Mouse (Mus musculus): ENCODE measurements at regions not wholly inside any gene's neighbourhood (a gene's known extent, or its start where the extent isn't known, plus 50 kb on each side); places are given as distances from the start of the nearest gene placed in this dataset.

- DNase-seq (ENCODE audit: low read depth, low spot score) = no peak
Observed at GRCm38 (mm10) chr17:63003911-63004310, 122.8 kb upstream of the Efna5 start.

- DNase-seq (ENCODE audit: low read depth, low spot score) = no peak
Observed at GRCm38 (mm10) chr17:63002729-63003128, 121.6 kb upstream of the Efna5 start.

- no peak for DNase-seq (ENCODE audit: low read depth, low spot score)
Observed at GRCm38 (mm10) chr17:63001898-63002297, 120.8 kb upstream of the Efna5 start.

- no peak for DNase-seq (ENCODE audit: low read depth, low spot score)
Observed at GRCm38 (mm10) chr17:62997691-62998090, 116.6 kb upstream of the Efna5 start.

- DNase-seq (ENCODE audit: low read depth, low spot score) = no peak
Observed at GRCm38 (mm10) chr17:62995316-62995715, 114.2 kb upstream of the Efna5 start.

- DNase-seq (ENCODE audit: low read depth, low spot score) = no peak
Observed at GRCm38 (mm10) chr17:62992977-62993376, 111.9 kb upstream of the Efna5 start.

GRCm38 (mm10) chr17:62986304-62986703 is 105.2 kb upstream of the Efna5 start:
- DNase-seq (ENCODE audit: low read depth, low spot score) = no peak

- DNase-seq (ENCODE audit: low read depth, low spot score) = no peak
Observed at GRCm38 (mm10) chr17:62980337-62980736, 99.2 kb upstream of the Efna5 start.

GRCm38 (mm10) chr17:62977561-62977960 is 96.4 kb upstream of the Efna5 start:
- no peak for DNase-seq (ENCODE audit: low read depth, low spot score)

GRCm38 (mm10) chr17:62977136-62977535 is 96.0 kb upstream of the Efna5 start:
- DNase-seq (ENCODE audit: low read depth, low spot score) = no peak

- DNase-seq (ENCODE audit: low read depth, low spot score) = no peak
Observed at GRCm38 (mm10) chr17:62974627-62975279, 93.6 kb upstream of the Efna5 start.

GRCm38 (mm10) chr17:62969025-62969424 is 87.9 kb upstream of the Efna5 start:
- no peak for DNase-seq (ENCODE audit: low read depth, low spot score)

- no peak for DNase-seq (ENCODE audit: low read depth, low spot score)
Observed at GRCm38 (mm10) chr17:62963824-62964223, 82.7 kb upstream of the Efna5 start.

GRCm38 (mm10) chr17:62962292-62962618 is 81.1 kb upstream of the Efna5 start:
- no peak for DNase-seq (ENCODE audit: low read depth, low spot score)

- no peak for DNase-seq (ENCODE audit: low read depth, low spot score)
Observed at GRCm38 (mm10) chr17:62961596-62962291, 80.6 kb upstream of the Efna5 start.

- DNase-seq (ENCODE audit: low read depth, low spot score) = no peak
Observed at GRCm38 (mm10) chr17:62959146-62959545, 78.0 kb upstream of the Efna5 start.

- no peak for DNase-seq (ENCODE audit: low read depth, low spot score)
Observed at GRCm38 (mm10) chr17:62947537-62948193, 66.5 kb upstream of the Efna5 start.

- no peak for DNase-seq (ENCODE audit: low read depth, low spot score)
Observed at GRCm38 (mm10) chr17:62940573-62941252, 59.6 kb upstream of the Efna5 start.

GRCm38 (mm10) chr17:62939930-62940572 is 58.9 kb upstream of the Efna5 start:
- DNase-seq (ENCODE audit: low read depth, low spot score) = peak; percentile 9

GRCm38 (mm10) chr17:62939171-62939570 is 58.1 kb upstream of the Efna5 start:
- DNase-seq (ENCODE audit: low read depth, low spot score) = no peak
